In genomic region chr8:121125311-121125876, GRCm38 (mm10) we compare ENCODE assay signal across 7 mouse cellular contexts. TPM values are rescaled to one million over a fixed set of nuclear protein-coding genes. Genes with fewer than 3 reads are reported as not detected.
DNase-seq lines count a peak whose midpoint lies in the region; ATAC-seq and TF ChIP-seq lines count a peak whose summit lies in the region.

No protein-coding gene starts in this region.

- CTCF ChIA-PET in Patski (lab: Charles Lee): interaction anchor here (0.9 to 1.3 kb wide), 4 partner anchors 9 to 267 kb away, joined by 3 to 6 read pairs (median 4); partner anchors contain the start of gene Foxc2

- POLR2A ChIA-PET in Patski (lab: Charles Lee): no interaction called here

- peak; percentile 75 for ATAC-seq in Patski
- ATAC-seq in liver, embryonic 11.5 days (replicated peaks; ENCODE audit: low FRiP score): peak; percentile 30; the same call in 1 of the 2 replicates
- ATAC-seq in midbrain, postnatal 0 days (ENCODE audit: low FRiP score): no peak

- no peak for DNase-seq in Patski (ENCODE audit: low read depth, low spot score)
- DNase-seq in embryo, embryonic 10 days (ENCODE audit: low spot score): peak; percentile 93
- DNase-seq in gastrocnemius, postnatal 36 days: peak; percentile 27 to 47
- DNase-seq in induced T-regulatory cell, adult 2 months (ENCODE audit: low read depth): peak; percentile 44
- peak; percentile 80 for DNase-seq in liver, embryonic 11.5 days (ENCODE audit: low spot score)
- peak; percentile 80 for DNase-seq in midbrain, postnatal 0 days (ENCODE audit: low spot score)
- peak; percentile 79 for DNase-seq in testis, postnatal 10 days (ENCODE audit: low spot score)

- WGBS in liver, embryonic 11.5 days: 1% methylated on average over 36 of the region's 36 CpGs
- under 1% methylated on average over 34 of the region's 36 CpGs for WGBS in midbrain, postnatal 0 days

- H3K27me3 ChIP-seq in Patski: no peaks in the 10 kb centered on the region
- H3K27me3 ChIP-seq in liver, embryonic 11.5 days (replicated peaks; ENCODE audit: control insufficient read depth, insufficient read depth, low read length): peaks cover 99% of the 10 kb centered on the region
- peaks cover 93% of the 10 kb centered on the region for H3K27me3 ChIP-seq in midbrain, postnatal 0 days (ENCODE audit: insufficient read depth, low read length)

- peak overlapping the region; percentile 55 for H3K4me2 ChIP-seq in liver, embryonic 11.5 days
- H3K4me2 ChIP-seq in midbrain, postnatal 0 days (ENCODE audit: low read depth, low read length, poor library complexity, severe bottlenecking): peak overlapping the region; percentile 26; the same call in 1 of the 2 replicates

- TF ChIP-seq CTCF in Patski (IDR thresholded peaks at IDR 0.05): no peak
- TF ChIP-seq CTCF in midbrain, postnatal 0 days (IDR thresholded peaks at IDR 0.05): peak; percentile 70

- no peak overlapping the region for H3K9ac ChIP-seq in liver, embryonic 11.5 days (ENCODE audit: low read depth, low read length)
- H3K9ac ChIP-seq in midbrain, postnatal 0 days (replicated peaks; ENCODE audit: low read length, poor library complexity, severe bottlenecking): no peak overlapping the region

- H3K27ac ChIP-seq in liver, embryonic 11.5 days (ENCODE audit: low read depth, low read length): peak overlapping the region; percentile 38; the same call in 1 of the 2 replicates
- no peak overlapping the region for H3K27ac ChIP-seq in midbrain, postnatal 0 days (ENCODE audit: low read depth, low read length)

- in situ Hi-C loops in Patski (cut with MboI; ENCODE audit: low pct_unique_long_range_greater_than_20kb): no loop called here

- H3K4me1 ChIP-seq in liver, embryonic 11.5 days (replicated peaks; ENCODE audit: control insufficient read depth, insufficient read depth, low read length): peaks cover 7% of the 10 kb centered on the region
- no peaks in the 10 kb centered on the region for H3K4me1 ChIP-seq in midbrain, postnatal 0 days (ENCODE audit: insufficient read depth, low read length)

- H3K9me3 ChIP-seq in liver, embryonic 11.5 days (ENCODE audit: control insufficient read depth, low read length): no peaks in the 10 kb centered on the region
- H3K9me3 ChIP-seq in midbrain, postnatal 0 days (ENCODE audit: low read length): no peaks in the 10 kb centered on the region

- H3K4me3 ChIP-seq in liver, embryonic 11.5 days (ENCODE audit: low read depth, low read length): peak overlapping the region; percentile 32
- no peak overlapping the region for H3K4me3 ChIP-seq in midbrain, postnatal 0 days (ENCODE audit: low read depth, low read length)

- H3K36me3 ChIP-seq in liver, embryonic 11.5 days (ENCODE audit: control insufficient read depth, insufficient read depth, low read length): no peaks in the 10 kb centered on the region; the same call in 1 of the 2 replicates
- H3K36me3 ChIP-seq in midbrain, postnatal 0 days (ENCODE audit: insufficient read depth, low read length): no peaks in the 10 kb centered on the region

- intact Hi-C loops in gastrocnemius, postnatal 36 days (cut with DNase I): no loop called here

RNA-seq across cellular contexts. Expression of gene Foxl1, which starts 2.3 kb away (rescaled TPM):
- 0.05 TPM for polyA plus RNA-seq in Patski (2021)
- total RNA-seq in gastrocnemius, postnatal 36 days (2021): not detected
- 0.61 and 0.73 TPM in 2 replicates for polyA plus RNA-seq in liver, embryonic 11.5 days (2014; fragmentation: Nextera tagmentation; extraction: Ambion mirVana)
- 0.09 and 0.22 TPM in 2 replicates for total RNA-seq in midbrain, postnatal 0 days (2014; rRNA removed)
- polyA plus RNA-seq in midbrain, postnatal 0 days (2015; fragmentation: Nextera tagmentation; extraction: Ambion mirVana): 0.12 and 0.20 TPM in 2 replicates

RNA-seq across cellular contexts. Expression of gene Foxc2, which starts 9.4 kb away (rescaled TPM):
- polyA plus RNA-seq in Patski (2021): 2.1 TPM
- total RNA-seq in gastrocnemius, postnatal 36 days (2021): under 1 TPM; 0.18 to 0.27 TPM
- 2.6 and 3.4 TPM in 2 replicates for polyA plus RNA-seq in liver, embryonic 11.5 days (2014; fragmentation: Nextera tagmentation; extraction: Ambion mirVana)
- 7.6 and 10.9 TPM in 2 replicates for total RNA-seq in midbrain, postnatal 0 days (2014; rRNA removed)
- polyA plus RNA-seq in midbrain, postnatal 0 days (2015; fragmentation: Nextera tagmentation; extraction: Ambion mirVana): 2.6 and 2.8 TPM in 2 replicates

RNA-seq across cellular contexts. Expression of gene Mthfsd, which starts 17.2 kb away (rescaled TPM):
- polyA plus RNA-seq in Patski (2021): 62.0 TPM
- 10 to 100 TPM; 11.1 to 13.9 TPM for total RNA-seq in gastrocnemius, postnatal 36 days (2021)
- polyA plus RNA-seq in liver, embryonic 11.5 days (2014; fragmentation: Nextera tagmentation; extraction: Ambion mirVana): 48.1 and 50.6 TPM in 2 replicates
- 53.4 and 67.1 TPM in 2 replicates for total RNA-seq in midbrain, postnatal 0 days (2014; rRNA removed)
- polyA plus RNA-seq in midbrain, postnatal 0 days (2015; fragmentation: Nextera tagmentation; extraction: Ambion mirVana): 34.6 and 37.2 TPM in 2 replicates

RNA-seq across cellular contexts. Expression of gene Foxf1, which starts 41.2 kb away (rescaled TPM):
- 1.8 TPM for polyA plus RNA-seq in Patski (2021)
- total RNA-seq in gastrocnemius, postnatal 36 days (2021): not detected
- polyA plus RNA-seq in liver, embryonic 11.5 days (2014; fragmentation: Nextera tagmentation; extraction: Ambion mirVana): 37.6 and 37.8 TPM in 2 replicates
- total RNA-seq in midbrain, postnatal 0 days (2014; rRNA removed): 0.71 and 3.5 TPM in 2 replicates
- 1.5 and 1.6 TPM in 2 replicates for polyA plus RNA-seq in midbrain, postnatal 0 days (2015; fragmentation: Nextera tagmentation; extraction: Ambion mirVana)
